Mouse (Mus musculus): ENCODE measurements around the gene Pole4.
A peak's percentile ranks its signal among the peaks of the same experiment; 100 is the strongest.

Pole4 gene

GRCm38 (mm10) chr6:82705221-82705620 is at the start of gene Pole4:
Gene Pole4 (minus strand): TSS chr6:82705365.
- no peak for DNase-seq (ENCODE audit: low read depth)

GRCm38 (mm10) chr6:82754769-82755168 is 49.6 kb upstream of the Pole4 start:
- no peak for DNase-seq (ENCODE audit: low read depth)

GRCm38 (mm10) chr6:82753638-82754361 is 48.6 kb upstream of the Pole4 start:
- DNase-seq (ENCODE audit: low read depth): no peak

- DNase-seq (ENCODE audit: low read depth): no peak
These were observed 47.9 kb upstream of the Pole4 start for GRCm38 (mm10) chr6:82753061-82753460.

GRCm38 (mm10) chr6:82751791-82752190 is 46.6 kb upstream of the Pole4 start:
- no peak for DNase-seq (ENCODE audit: low read depth)

GRCm38 (mm10) chr6:82751031-82751430 is 45.9 kb upstream of the Pole4 start:
- no peak for DNase-seq (ENCODE audit: low read depth)

GRCm38 (mm10) chr6:82750063-82750462 is 44.9 kb upstream of the Pole4 start:
- no peak for DNase-seq (ENCODE audit: low read depth)

- DNase-seq (ENCODE audit: low read depth): no peak
These were observed 43.0 kb upstream of the Pole4 start for GRCm38 (mm10) chr6:82748106-82748672.

- no peak for DNase-seq (ENCODE audit: low read depth)
These were observed 41.9 kb upstream of the Pole4 start for GRCm38 (mm10) chr6:82747085-82747484.

GRCm38 (mm10) chr6:82744553-82744952 is 39.4 kb upstream of the Pole4 start:
- DNase-seq (ENCODE audit: low read depth): no peak

- no peak for DNase-seq (ENCODE audit: low read depth)
These were observed 36.3 kb upstream of the Pole4 start for GRCm38 (mm10) chr6:82741518-82741880.

GRCm38 (mm10) chr6:82740868-82741517 is 35.8 kb upstream of the Pole4 start:
- no peak for DNase-seq (ENCODE audit: low read depth)

GRCm38 (mm10) chr6:82740269-82740668 is 35.1 kb upstream of the Pole4 start:
- peak; percentile 57 for DNase-seq (ENCODE audit: low read depth)

GRCm38 (mm10) chr6:82737634-82738540 is 32.7 kb upstream of the Pole4 start:
- DNase-seq (ENCODE audit: low read depth): no peak

- DNase-seq (ENCODE audit: low read depth): no peak
These were observed 31.7 kb upstream of the Pole4 start for GRCm38 (mm10) chr6:82736626-82737600.

GRCm38 (mm10) chr6:82735347-82735746 is 30.2 kb upstream of the Pole4 start:
- no peak for DNase-seq (ENCODE audit: low read depth)

- DNase-seq (ENCODE audit: low read depth): no peak
These were observed 23.5 kb upstream of the Pole4 start for GRCm38 (mm10) chr6:82728635-82729034.

GRCm38 (mm10) chr6:82727206-82727605 is 22.0 kb upstream of the Pole4 start:
- no peak for DNase-seq (ENCODE audit: low read depth)

- no peak for DNase-seq (ENCODE audit: low read depth)
These were observed 18.2 kb upstream of the Pole4 start for GRCm38 (mm10) chr6:82723321-82723720.

- no peak for DNase-seq (ENCODE audit: low read depth)
These were observed 11.0 kb upstream of the Pole4 start for GRCm38 (mm10) chr6:82716126-82716525.

- no peak for DNase-seq (ENCODE audit: low read depth)
These were observed 10.5 kb upstream of the Pole4 start for GRCm38 (mm10) chr6:82715653-82716052.

All from c-Kit-positive CD71-negative TER-119-negative erythroid progenitor cells, embryonic 14.5 days (primary cell).